Mouse (Mus musculus) erythroblast, adult 5-6 weeks (primary cell): Measurements from ENCODE around the gene Trim67. TPM values are rescaled to one million over a fixed set of nuclear protein-coding genes. Genes with fewer than 3 reads are reported as not detected.

Source experiments
- ATAC-seq: replicated peaks from 2 replicates; pipeline ENCODE4 v1.8.0; 2016; ENCODE audit warnings: moderate number of reproducible peaks, mild to moderate bottlenecking, moderate TSS enrichment, inconsistent platforms; ENCODE audit not compliant: poor library complexity, low FRiP score, severe bottlenecking
- total RNA-seq, 2 experiments: library from RNA; stranded (forward) in 1 of 2; stranded (reverse) in 1 of 2; fragments of 150-400 nt in 1 of 2; fragments of 200-764, 138-1000 nt in 1 of 2; gene quantifications; 2 replicates each; pipeline versions ENCODE4 v1.2.3 to v1.2.4; 2015 to 2017; ENCODE audit warnings: low replicate concordance in 2 of 2

Trim67 gene
- total RNA-seq, 2 experiments from 2014 or later: not detected

DNA sequence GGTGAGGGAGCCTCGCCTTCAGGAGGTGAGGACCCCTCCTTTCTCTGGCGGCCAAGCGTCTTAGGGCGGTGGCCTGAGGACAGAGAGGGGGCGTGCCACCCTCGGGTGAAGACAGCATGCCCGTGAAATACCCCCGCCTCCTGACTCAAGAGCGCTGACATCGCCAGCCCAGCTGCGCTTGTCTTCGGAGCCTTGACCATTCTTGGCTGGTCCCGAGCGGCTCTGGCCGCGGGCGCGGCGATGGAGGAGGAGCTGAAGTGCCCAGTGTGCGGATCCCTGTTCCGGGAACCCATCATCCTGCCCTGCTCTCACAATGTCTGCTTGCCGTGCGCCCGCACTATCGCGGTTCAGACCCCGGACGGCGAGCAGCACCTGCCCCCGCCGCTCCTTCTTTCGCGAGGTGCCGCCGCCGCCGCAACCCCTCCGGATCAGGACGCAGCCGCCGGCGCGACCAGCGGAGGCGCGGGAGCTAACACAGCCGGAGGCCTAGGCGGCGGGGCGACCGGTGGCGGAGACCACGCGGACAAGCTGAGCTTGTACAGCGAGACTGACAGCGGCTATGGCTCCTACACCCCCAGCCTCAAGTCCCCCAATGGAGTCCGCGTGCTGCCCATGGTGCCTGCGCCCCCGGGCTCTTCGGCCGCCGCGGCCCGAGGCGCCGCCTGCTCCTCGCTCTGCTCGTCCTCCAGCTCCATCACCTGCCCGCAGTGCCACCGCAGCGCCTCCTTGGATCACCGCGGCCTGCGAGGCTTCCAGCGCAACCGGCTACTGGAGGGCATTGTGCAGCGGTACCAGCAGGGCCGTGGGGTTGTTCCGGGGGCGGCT is 981 bp downstream of the Trim67 start:
- no peak for ATAC-seq

DNA sequence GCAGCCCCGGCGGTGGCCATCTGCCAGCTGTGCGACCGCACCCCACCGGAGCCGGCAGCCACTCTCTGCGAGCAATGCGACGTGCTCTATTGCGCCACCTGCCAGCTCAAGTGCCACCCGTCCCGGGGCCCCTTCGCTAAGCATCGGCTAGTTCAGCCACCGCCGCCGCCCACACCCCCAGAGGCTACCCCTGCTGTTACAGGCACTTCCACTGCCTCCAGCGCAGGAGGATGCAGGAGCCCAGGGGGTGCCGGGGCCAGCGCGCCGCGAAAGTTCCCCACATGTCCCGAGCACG is 1.5 kb downstream of the Trim67 start:
- ATAC-seq: no peak

DNA sequence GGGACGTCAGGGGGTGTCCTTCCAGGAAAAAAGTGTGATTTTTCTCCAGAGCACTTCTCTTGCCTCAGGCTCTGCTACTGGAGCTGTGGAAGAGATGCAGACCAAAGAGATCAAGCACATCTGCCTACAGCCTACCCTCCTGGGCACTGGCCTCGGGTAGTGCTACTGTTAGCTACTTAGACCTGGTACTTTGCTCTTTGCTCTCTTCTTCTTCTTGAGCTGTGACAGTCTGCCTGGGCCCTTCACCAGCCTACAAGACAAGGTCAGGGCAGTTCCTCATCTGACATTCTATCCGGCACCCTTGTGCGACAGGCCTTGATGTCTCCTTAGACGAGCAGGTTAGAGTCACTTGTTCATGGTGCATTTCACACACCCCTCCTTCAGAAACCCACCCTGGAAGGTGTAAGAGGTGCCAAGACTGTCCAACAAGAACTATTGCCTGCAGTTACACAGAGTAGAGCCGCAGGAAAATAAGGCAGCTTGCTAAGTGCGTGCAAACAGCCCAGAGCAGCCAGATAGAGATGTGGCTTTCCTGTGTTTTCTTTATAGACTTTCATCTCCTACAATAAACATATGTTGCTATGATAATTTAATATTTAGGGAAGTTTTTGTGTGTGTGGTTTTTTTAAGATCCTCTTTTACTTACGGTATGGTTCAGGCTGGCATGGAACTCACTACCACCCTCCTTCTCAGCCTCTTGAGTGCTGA is 3.0 kb downstream of the Trim67 start:
- no peak for ATAC-seq

DNA sequence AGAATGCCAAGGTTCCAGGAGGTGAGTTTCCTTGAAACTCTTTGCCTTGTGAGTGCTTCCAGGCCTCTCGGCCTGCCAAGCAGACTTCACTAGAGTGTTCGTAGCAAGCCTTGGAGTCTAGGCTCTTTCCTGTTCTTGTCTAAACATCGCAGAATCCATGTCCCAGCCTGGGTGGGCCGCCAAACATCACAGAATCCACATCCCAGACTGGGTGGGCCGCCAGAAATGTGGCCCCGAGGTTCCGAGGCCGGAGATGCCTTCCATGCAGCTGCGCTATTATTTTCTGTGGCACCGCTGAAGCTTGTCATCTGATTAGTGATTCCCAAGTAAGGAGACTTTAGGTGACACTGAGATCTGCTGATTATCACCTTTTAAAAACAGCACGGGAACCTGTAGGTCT is 7.7 kb downstream of the Trim67 start:
- ATAC-seq: no peak

DNA sequence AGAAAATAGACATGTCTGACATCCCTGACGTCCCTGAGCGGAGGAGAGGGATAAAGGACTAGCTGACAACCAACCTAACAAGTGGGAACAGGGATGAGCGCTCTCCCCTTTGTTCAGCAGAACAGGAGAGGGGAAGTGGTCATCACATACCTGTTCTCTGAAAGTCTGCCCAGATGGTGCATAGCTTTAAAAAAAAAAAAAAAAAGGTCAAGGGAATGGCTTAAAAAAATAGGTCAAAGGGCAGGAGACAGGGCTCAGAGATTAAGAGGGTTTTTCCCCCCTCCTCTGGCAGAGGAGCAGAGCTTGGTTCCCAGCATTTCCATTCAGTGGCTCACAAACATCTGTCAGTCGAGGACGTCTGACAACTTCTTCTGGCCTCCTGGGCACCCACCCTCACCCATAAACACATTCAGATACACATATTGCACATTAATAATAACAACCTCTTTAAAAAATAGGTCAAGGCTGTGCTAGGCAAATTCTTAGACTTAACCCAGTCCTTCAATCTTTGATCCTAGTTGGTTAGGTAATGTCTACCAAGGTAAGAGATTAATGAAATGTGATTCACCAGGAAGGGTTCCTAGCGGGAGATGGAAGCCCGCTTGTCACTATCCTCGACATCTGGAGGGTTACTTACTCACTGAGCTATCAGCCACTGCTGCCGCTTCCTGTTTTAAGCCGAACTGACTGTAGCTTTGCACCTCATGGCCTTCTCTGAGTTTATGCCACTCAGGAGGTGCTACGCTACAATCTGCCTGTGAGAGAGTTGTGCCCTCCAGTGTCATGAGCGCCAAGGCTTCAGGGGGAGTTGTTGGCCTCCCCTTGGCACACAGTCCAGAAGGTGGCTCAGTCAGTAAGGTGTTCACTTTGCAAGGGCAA is 11.2 kb downstream of the Trim67 start:
- no peak for ATAC-seq

DNA sequence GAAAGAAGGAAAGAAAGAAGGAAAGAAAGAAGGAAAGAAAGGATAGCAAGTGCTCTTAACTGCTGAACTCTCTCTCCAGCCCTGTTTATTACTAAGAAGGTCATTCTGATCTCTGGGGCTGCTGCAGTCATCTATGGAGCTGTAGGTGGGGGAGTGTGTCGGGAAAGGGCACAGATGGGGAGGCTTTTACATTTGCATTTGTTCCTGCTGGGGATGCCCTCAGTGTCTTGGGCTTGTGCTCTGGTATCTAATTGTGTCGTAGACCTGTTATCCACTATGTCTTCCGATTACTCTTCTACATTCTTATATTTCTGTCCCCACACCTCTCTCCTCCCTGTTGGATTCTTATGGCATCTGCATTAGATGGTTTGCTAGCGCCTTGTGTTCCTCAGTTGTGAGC is 13.1 kb downstream of the Trim67 start:
- no peak for ATAC-seq

DNA sequence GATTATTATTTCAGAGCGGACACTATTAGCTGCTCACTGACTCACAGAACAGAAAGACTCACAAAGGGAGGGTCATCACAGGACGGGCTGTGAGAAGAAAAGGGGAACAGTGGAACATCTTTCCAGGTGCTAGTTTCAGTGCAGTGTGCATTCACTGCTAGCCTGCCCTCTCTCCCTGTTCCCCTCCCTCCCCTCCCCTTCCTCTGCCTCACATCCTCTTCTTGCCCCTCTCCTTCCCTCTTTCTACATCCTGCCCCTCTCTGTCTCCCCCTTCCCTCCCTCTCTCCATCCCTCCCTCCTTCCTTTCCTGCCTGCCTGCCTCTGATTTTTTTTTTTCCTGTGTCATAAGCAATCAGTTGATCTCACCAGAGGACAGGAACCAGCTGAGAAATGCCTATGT is 16.5 kb downstream of the Trim67 start:
- no peak for ATAC-seq

DNA sequence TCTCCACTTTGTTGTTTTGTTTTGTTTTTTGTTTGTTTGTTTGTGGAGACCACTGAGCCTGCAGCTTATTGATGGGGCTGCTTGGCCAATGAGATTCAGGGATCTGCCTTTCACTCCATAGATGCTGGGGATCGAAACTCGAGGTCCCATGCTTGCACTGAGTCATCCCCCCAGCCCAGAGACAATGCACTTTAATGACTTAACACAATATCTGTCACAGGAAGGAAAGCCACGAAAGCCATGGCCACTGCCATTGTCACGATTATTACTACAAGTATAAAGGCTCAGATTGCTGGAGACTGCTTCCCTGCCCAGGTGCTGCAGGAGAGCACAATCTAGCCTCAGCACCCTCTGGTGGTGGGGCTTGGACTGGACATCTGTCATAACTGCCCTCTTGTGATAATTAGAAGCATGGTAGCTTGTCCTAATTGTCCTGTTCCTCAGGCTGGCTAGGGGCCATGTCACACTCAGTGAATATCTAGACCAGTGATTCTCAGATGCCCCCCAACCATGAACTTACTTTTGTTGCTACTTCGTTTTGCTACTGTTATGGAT is 17.2 kb downstream of the Trim67 start:
- ATAC-seq: no peak

DNA sequence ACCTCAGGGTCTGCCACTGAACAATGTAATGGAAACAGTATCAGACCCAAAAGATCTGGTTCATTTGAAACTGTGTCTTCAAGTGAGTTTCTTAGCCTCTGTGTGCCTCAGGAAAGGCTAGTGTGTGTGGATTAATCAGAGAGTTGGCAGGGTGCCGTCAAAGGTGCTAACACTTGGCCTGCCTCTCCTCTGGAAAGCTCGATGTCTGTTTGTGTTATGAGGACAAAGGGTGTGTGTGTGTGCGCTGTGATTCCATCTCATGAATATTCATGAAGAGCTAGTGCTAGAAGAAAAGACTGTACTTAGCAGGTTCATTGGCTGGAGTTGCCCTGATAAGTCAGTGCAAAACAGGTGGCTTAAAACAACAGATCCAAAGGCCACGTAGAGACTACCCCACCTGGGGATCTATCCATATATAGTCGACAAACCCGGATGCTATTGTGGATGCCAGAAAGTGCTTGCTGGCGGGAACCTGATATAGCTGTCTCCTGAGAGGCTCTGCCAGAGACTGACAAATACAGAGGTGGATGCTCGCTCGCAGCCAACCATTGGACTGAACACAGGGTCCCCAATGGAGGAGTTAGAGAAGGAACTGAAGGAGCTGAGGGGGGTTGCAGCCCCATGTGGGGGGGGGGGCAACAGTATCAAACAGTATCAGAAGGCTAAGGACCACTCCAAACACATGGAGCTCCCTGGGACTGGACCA is 17.9 kb downstream of the Trim67 start:
- ATAC-seq: no peak

DNA sequence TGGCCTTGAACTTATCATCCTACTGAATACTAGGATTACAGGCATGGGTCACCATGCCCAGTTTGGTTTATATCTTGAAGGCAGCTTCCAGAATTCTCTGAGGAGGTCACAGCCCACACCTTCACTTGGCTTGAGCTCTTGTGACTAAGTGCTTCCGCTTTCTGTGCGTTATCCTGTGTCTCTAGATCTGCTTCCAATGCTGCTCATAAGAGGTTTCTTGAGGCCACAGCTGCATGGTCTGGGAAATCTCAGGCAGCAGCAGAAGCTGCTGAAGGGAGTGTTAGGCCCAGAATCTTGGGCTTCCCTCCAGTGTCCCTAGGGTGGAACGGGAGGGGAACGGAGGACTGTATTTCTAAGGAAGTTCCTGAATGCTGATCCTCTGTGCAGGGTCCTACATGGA is 20.4 kb downstream of the Trim67 start:
- ATAC-seq: no peak

DNA sequence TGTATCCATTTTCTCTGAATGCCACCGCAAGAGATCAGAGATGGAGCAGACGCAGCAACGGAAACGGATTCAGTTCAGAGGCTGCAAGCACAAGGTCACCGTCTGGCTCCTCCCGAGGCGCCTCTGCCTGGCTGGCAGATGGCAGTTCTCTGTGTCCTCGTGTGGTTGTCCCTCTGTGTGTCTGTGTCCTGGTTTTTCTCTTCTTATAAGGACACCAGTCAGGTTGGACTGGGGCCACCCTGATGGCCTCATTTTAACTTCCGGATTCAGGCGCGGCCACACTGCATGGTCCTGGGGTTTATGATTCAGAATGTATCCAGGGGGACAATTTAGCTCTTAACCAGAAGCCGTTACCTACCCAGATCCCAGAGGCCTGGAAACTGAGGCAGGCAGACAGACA is 23.0 kb downstream of the Trim67 start:
- ATAC-seq: no peak

DNA sequence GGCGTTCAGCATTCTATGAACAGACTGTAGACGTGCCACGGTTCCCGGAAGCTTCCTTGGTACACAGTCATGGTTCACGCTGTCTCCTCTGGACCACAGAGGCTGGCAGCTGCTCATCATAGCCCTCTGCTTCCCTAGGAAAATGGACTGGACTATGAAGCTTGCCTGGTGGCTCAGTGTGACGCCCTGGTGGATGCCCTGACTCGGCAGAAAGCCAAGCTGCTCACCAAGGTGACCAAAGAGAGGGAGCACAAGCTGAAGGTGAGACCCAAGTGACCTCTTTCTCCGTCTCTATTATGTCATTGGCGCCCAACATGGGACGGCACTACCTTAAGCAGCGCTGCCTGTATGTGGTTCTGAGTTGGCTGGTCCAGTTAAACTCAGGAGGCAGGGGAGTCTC is 24.0 kb downstream of the Trim67 start:
- no peak for ATAC-seq

DNA sequence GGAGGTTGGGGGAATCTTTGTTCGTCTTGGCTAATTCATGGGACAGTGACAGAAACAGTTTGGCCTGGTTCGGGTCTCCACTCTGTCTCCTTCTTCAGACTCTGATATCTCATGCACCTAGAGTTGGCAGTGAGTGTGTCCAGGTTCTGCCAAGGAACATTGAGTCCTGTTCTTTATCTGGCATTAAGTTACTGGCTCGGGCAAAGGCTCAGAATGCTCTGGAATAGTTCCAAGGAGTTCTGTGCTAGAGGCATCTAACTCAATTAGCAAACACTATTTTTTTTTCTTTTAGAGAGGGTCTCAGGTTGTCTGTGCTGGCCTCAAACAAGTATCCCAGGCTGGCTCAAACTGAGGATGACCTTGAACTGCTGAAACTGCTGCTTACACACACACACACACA is 24.5 kb downstream of the Trim67 start:
- ATAC-seq: no peak

DNA sequence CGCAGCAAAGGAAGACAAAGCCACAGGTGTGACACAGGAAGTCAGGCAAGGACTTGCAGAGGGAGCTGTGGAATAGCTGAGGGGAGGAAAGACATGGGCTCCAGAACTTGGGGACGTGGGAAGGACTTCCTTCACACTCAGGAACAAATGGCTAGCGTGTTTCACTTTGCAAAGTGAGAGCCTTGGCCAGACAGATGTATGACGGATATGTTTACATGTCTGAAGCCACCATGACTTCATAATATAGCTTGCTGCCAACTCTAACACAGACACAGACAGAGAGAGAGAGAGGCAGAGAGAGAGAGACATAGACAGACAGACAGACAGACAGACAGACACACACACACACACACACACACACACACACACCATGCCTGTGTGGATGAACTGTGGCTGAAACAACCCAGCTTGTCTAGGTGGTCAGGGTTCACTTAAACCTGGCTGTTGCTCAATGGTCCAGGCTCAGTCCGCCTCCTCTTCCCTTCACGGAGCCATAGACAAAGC is 26.8 kb downstream of the Trim67 start:
- ATAC-seq: no peak

DNA sequence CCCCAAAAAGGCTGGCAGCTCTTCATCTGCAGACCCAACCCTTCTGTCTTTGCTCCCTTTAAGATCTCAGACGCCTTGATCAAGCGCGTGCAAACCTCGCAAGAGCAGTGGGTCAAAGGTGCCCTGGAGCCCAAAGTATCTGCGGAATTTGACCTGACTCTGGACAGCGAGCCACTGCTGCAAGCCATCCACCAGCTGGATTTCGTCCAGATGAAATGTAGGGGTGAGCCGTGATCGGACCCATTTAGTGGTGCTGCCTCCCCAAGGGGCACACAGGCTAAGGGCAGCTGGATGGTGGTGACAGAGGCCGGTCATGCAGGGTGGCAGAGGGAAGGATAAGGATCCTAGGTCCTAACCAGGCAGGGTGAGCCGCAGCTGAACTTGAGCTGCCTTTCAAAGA is 27.2 kb downstream of the Trim67 start:
- ATAC-seq: no peak

DNA sequence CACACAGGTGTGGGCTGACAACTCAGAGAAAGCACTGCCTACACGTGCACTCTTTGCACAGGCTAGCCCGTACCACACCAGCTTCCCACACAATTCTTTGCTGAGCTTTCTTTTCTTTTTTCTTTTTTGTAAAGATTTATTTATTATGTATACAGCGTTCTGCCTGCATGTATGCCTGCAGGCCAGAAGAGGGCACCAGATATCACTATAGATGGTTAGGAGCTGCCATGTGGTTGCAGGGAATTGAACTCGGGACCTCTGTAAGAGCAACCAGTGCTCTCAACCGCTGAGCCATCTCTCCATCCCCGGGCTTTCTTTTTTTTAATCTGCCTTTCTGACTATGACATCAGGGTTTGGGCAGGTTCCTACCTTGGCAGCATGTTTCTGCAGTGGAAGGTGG is 30.6 kb downstream of the Trim67 start:
- ATAC-seq: no peak

DNA sequence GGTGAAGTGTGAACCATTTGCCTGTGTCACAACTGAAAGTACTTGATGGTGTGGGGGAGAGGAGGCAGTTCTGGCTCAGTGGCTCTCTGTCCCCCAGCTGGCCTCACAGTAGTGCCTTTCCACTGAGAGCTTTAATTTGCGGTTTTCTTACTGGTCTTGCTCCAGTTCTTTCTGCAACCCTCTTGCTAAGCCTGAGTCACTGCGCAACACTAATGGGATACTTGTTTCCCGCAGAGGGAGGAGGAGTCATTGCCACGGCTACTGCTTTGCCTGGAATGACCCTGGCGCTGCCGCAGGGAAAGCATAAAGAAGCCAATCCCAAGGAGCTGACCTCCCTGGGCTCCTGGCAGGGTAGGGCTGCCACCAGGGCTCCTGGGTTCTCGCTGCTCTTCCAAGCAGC is 33.8 kb downstream of the Trim67 start:
- ATAC-seq: no peak

DNA sequence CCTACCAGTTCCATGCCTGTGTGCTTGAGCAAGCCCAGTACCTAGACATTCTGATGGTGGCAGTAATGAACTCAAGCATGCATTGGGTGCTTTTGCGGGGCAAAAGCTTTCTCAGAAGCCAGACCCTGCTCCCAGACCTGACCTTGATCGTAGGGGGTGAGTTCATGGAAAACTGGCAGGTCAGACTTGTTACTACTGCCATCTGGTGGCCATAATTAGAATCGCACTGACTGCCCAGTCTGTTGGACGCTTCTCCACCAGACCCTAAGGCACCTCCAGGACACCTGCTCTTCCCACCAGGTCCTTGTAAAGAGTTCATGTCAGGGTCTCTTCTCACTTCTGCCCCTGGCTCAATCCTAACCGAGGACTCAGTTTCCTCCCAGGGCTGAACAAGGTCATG is 34.5 kb downstream of the Trim67 start:
- ATAC-seq: peak; percentile 68

DNA sequence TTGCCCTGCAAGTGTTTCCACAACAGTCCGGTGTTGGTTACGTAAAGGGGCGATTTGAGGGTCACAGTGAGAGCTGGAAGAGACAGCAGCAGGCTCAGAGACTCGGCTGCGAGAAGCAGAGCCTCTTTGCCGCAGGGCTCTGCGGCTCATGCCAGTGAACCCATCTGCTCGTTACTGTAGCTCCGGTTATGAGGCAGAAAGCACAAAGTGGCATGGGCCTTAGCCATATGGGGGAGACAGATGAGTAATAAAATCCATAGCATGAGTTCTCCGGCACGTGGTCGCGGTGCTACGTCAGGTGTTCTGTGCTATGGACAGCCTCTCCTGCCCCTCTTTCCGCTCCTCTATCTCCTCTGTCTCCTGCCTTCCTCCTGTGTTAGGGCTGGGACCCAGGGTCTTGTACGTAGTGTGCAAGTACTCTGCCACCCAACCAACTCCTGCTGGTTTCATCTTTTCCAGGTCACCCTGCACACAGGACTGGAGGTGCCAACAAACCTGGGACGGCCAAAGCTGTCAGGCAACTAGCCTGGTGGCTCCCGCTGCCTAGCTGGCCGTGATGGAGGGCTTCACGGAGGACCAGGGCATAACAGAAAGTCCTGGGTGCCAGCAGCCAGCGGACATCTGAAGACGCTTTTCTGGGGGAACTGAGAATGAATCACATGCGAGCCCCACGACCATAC is 35.8 kb downstream of the Trim67 start:
- ATAC-seq: no peak
